Mouse (Mus musculus) midbrain, embryonic 11.5 days (tissue): ENCODE measurements around the gene Ripply1. TPM values are rescaled to one million over a fixed set of nuclear protein-coding genes. Genes with fewer than 3 reads are reported as not detected.

Experiments used
- ATAC-seq: fragments of 200-750 bp; cut with Nextera tagmentation; 2 replicates; pipeline ENCODE4 v1.8.0; 2017; ENCODE audit warnings: moderate TSS enrichment, moderate library complexity; ENCODE audit not compliant: low FRiP score
- DNase-seq: peaks from one replicate; pipeline ENCODE4 v3.0.0; 2015; ENCODE audit warnings: low spot score; ENCODE audit errors: missing footprints
- H3K27ac ChIP-seq: fragments of 300-500 bp; sonication (generic); 2 replicates; pipeline ENCODE4 v1.5.1; 2014; ENCODE audit warnings: low read depth, low read length
- H3K27me3 ChIP-seq: fragments of 300-500 bp; sonication (generic); 2 replicates; pipeline ENCODE4 v1.6.1; 2014; ENCODE audit warnings: mild to moderate bottlenecking, low read length, moderate library complexity, mixed read lengths; ENCODE audit not compliant: control insufficient read depth, insufficient read depth
- H3K36me3 ChIP-seq: fragments of 300-500 bp; sonication (generic); 2 replicates; pipeline ENCODE4 v1.6.1; 2014; ENCODE audit warnings: mild to moderate bottlenecking, low read length, moderate library complexity, mixed read lengths; ENCODE audit not compliant: control insufficient read depth, insufficient read depth
- H3K4me1 ChIP-seq: fragments of 300-500 bp; sonication (generic); 2 replicates; pipeline ENCODE4 v1.6.1; 2014; ENCODE audit warnings: low read length; ENCODE audit not compliant: control insufficient read depth, insufficient read depth
- H3K4me2 ChIP-seq: fragments of 300-500 bp; sonication (generic); 2 replicates; pipeline ENCODE4 v1.6.1; 2014; ENCODE audit warnings: mild to moderate bottlenecking, moderate library complexity
- H3K4me3 ChIP-seq: fragments of 300-500 bp; sonication (generic); 2 replicates; pipeline ENCODE4 v1.5.1; 2014; ENCODE audit warnings: low read depth, low read length
- H3K9ac ChIP-seq: fragments of 300-500 bp; sonication (generic); 2 replicates; pipeline ENCODE4 v1.6.1; 2014; ENCODE audit warnings: low read length
- H3K9me3 ChIP-seq: fragments of 300-500 bp; sonication (generic); 2 replicates; pipeline ENCODE4 v1.6.1; 2016; ENCODE audit warnings: low read length; ENCODE audit not compliant: control insufficient read depth
- WGBS: fragments of 180-500 bp; shearing (Covaris S2); extraction: QIAGEN DNeasy Blood & Tissue Kit; methylation state at CpG from one replicate; pipeline ENCODE4 v1.1.7; 2014; 5-methylcytosine and 5-hydroxymethylcytosine counted together
- polyA plus RNA-seq: library from polyadenylated mRNA; unstranded; fragments of >200 nt; fragmentation: Nextera tagmentation; extraction: Ambion mirVana; gene quantifications from 2 replicates; pipeline ENCODE4 v1.2.1, GENCODE M21; 2014

The Ripply1 gene
- polyA plus RNA-seq = 0.34 TPM in 1 of 2 replicates, not detected in the other

DNA sequence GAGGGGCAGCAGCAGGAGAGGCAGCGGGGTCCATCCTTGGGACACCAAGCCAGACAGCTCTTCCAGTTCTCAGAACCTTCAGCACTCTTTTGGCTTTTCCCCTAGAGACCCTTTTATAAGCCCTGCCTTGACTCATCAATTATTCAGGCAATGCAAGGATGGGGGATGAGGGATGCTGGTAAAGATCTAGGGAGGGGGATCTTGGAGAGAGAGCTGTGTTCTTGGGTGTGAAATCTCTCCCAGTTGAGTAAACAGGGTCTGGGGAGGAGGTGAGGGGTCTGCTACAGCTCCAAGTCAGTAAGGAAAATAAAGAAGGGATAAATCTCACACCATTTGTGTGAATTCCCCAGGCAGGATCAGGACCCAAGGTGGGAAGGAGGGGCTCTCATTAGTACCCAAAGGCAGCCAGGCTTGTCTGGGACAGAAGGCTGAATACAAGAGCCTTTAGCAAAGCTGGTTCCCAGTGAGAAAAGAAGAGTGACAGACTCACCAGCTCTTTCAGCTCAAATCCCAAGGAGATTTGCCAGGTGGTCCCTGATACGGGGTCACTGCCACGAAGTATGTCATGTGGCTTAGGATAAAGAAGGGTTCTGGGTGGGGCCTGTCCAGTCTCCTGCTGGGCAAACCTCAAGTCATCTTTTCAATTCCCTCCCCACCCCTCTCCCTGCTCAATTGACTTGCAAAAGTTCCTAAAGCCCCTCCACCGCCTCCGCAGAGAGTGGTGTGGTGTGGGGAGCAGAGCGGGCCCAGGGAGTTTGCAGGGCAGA, at the start of gene Ripply1:
Gene Ripply1 (minus strand): TSS at position 76 of the 767 bp plus-strand sequence.
- H3K4me3 ChIP-seq = no peak within 1 kb of the TSS
- peaks cover 8% of the 10 kb centered on the region for H3K27me3 ChIP-seq
- no peak within 1 kb of the TSS; the same call in 1 of the 2 replicates for H3K27ac ChIP-seq
- H3K36me3 ChIP-seq = no peaks in the 10 kb centered on the region
- peak; percentile 88 for ATAC-seq
- peaks cover 13% of the 10 kb centered on the region for H3K4me1 ChIP-seq
- WGBS = 10% methylated on average over 6 of the region's 6 CpGs
- DNase-seq = peak; percentile 85
- H3K9ac ChIP-seq = no peak within 1 kb of the TSS
- H3K9me3 ChIP-seq = no peaks in the 10 kb centered on the region
- H3K4me2 ChIP-seq = no peak within 1 kb of the TSS

DNA sequence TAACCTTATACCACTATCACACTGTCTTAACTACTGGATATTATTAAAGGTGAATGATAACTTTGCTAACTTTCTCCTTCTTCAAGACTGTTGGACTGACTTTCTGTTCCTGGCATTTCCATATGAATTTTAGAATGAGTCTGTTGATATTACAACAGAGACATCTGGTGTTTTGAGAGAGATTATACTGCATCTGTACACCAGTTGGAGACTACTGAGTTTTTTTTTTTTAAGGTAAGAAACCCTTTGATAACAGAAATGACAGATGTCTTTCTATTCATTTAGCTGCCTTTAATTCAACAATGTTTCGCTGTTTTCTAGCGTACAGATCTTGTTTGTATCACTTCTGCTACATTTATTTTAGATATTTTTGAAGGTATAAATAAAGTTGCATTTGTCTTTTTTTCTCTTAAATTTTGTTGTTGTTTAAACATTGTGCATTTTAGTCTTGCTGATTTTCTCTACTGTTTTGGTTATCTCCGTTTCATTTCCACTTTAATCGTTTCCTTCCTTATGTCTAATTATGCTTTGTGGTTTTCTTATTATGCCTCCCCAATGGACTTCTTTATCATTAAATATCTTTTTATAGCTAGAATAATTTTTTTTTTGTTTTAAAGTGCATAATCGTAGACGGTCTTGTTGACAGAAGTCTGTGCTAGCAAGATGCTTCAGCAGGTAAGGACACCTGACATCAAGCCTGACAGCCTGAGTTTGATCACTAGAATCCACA, 46.4 kb upstream of the Ripply1 start:
- H3K27ac ChIP-seq = no peak overlapping the region
- 91% methylated on average over 6 of the region's 6 CpGs for WGBS
- H3K4me3 ChIP-seq = no peak overlapping the region
- no peak for ATAC-seq
- H3K4me2 ChIP-seq = no peak overlapping the region
- no peaks in the 10 kb centered on the region for H3K4me1 ChIP-seq
- H3K36me3 ChIP-seq = no peaks in the 10 kb centered on the region
- no peak overlapping the region for H3K9ac ChIP-seq
- H3K9me3 ChIP-seq = no peaks in the 10 kb centered on the region
- DNase-seq = no peak
- H3K27me3 ChIP-seq = no peaks in the 10 kb centered on the region; the same call in 1 of the 2 replicates

DNA sequence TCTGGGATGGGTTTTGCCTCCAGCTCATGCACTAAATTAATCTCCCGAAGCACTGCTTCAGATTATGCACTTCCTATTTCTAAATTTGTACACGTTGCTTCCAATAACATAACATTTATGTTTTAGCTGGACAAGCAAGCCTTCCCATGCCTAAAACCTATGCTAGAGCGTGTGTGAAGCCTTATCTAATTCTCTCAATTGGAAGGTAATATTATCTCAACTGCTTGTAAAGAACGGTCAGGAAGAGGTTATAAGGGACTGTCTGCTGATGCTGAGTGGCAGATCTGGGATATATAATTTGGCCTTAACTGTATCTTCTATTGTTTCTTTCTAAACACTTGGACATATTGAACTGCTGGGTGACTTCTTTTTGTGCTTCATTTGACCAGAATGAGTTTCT, 44.8 kb upstream of the Ripply1 start:
- H3K4me3 ChIP-seq = no peak overlapping the region
- DNase-seq = no peak
- no peak overlapping the region for H3K9ac ChIP-seq
- 88% methylated on average over 4 of the region's 4 CpGs for WGBS
- H3K4me2 ChIP-seq = no peak overlapping the region
- H3K27me3 ChIP-seq = no peaks in the 10 kb centered on the region; the same call in 1 of the 2 replicates
- no peaks in the 10 kb centered on the region for H3K36me3 ChIP-seq
- H3K9me3 ChIP-seq = no peaks in the 10 kb centered on the region
- H3K4me1 ChIP-seq = no peaks in the 10 kb centered on the region
- no peak overlapping the region for H3K27ac ChIP-seq
- no peak for ATAC-seq

DNA sequence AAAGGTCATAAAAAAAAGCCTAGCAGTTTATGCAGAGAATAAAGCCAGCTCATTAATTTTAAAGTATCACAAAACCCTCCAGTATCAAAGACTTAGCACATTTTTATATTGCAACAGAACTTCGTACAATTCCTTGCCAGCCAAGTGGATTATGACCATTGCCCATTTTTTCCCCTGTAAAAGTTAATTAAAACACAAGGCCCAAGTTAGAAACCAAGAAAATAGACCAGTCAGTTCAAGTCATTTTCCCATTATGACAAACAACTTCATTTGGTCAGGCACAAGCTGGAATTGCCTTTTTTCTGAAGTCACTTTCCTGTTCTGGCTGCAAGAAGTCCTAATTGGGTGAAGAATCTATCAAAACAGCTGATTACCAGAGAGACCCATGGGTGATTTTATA, 43.2 kb upstream of the Ripply1 start:
- DNase-seq = no peak
- Histone ChIP-seq H3K27me3 (no peaks in the 10 kb centered on the region; the same call in 1 of the 2 replicates), H3K27ac (no peak overlapping the region), H3K36me3 (no peaks in the 10 kb centered on the region), H3K4me2 (no peak overlapping the region), H3K9ac (no peak overlapping the region), H3K4me3 (no peak overlapping the region), H3K9me3 (no peaks in the 10 kb centered on the region), H3K4me1 (no peaks in the 10 kb centered on the region)
- 75% methylated on average over 1 of the region's 1 CpGs for WGBS
- ATAC-seq = no peak

DNA sequence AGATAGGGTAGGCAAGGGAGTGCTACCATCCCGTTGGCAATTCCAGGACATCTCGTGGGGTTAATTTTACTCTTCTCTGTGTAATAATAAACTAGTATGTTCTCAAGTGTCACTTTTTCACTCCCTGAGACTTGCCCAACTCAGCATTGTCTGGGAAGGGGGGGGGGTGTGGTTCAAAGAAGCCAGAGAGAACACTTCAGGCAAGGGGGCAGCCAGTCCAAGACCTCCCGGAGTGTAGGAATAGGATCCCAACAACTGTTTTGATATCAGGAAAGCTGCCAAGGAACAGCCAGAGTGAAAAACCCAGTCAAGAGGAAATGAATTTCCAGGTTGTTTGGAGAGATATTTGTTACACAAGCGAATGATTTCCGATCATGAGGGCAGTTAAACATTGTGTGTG, 33.0 kb upstream of the Ripply1 start:
- no peak overlapping the region for H3K4me3 ChIP-seq
- peaks cover 5% of the 10 kb centered on the region for H3K27me3 ChIP-seq
- WGBS = 82% methylated on average over 5 of the region's 5 CpGs
- no peaks in the 10 kb centered on the region for H3K4me1 ChIP-seq
- ATAC-seq = no peak
- H3K9me3 ChIP-seq = no peaks in the 10 kb centered on the region
- H3K4me2 ChIP-seq = no peak overlapping the region
- no peak for DNase-seq
- H3K9ac ChIP-seq = no peak overlapping the region
- H3K27ac ChIP-seq = no peak overlapping the region
- no peaks in the 10 kb centered on the region for H3K36me3 ChIP-seq

DNA sequence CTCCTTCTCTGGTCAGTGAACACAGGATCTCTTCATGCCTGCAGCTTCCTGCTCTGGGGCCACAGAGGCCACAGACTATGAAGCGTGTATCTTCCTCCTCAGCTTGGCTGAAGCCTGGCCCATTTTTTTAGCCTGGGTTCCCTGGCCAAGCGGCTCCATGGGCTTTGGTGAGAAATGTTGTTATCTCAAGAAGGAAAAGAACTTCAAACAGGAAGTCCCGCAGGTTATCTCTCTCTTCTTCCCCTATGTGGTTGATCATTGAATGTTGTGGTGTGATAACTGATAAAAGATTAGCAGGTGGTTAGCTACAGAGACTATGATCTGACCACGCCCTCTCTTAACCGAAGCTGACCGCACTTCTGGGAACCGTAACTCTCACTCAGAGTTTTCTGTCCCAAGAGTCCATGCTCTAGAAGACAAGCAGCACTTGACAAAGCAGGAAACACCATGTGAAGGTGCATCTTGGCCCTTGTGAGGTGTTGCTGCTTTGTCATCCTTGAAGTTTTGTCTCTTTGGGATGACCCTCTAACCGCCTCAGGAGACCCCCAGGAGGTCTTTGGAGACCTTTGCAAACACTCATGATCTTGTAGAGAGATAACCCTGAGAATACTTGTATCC, 32.0 kb upstream of the Ripply1 start:
- Histone ChIP-seq H3K4me2 (no peak overlapping the region), H3K27me3 (peaks cover 7% of the 10 kb centered on the region), H3K36me3 (no peaks in the 10 kb centered on the region), H3K4me3 (no peak overlapping the region), H3K9ac (no peak overlapping the region), H3K27ac (no peak overlapping the region), H3K9me3 (no peaks in the 10 kb centered on the region), H3K4me1 (no peaks in the 10 kb centered on the region)
- ATAC-seq (no peak), DNase-seq (no peak)
- 95% methylated on average over 8 of the region's 8 CpGs for WGBS

DNA sequence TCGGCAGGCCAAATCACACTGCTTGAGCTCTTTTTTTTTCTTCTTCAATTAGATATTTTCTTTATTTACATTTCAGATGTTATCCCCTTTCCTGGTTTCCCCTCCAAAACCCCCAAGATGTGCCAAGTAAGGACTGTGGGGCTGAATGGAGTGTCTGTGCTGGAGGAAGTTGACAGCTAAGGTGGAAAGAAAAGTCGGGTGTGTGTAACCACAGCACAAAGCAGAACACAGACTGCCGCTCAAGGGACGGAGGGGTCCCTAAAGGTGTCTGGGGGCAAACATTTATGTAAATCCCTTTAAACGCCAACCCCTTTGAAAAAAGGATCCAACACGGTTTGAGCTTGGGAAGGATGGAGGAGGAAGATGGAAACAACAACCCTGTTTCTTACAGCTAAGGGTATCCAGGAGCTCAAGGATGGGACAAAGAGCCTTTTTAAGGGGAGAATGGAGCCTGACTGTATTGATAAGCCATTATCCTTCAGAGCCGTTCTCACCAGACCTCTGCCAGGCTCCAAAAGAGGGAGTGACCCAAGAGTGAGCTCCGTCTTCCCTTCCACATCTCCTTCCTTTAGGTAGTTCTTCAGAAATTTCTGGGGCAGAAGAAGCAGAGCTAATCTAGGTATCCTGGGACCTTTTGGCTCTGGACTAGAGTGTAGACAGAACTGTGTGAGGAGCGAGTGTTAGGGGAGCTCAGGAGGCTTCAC, 31.3 kb upstream of the Ripply1 start:
- no peak for ATAC-seq
- peaks cover 7% of the 10 kb centered on the region for H3K27me3 ChIP-seq
- no peak overlapping the region for H3K9ac ChIP-seq
- no peak overlapping the region for H3K4me2 ChIP-seq
- no peak overlapping the region for H3K4me3 ChIP-seq
- WGBS = 70% methylated on average over 9 of the region's 9 CpGs
- no peaks in the 10 kb centered on the region for H3K9me3 ChIP-seq
- H3K27ac ChIP-seq = no peak overlapping the region
- H3K4me1 ChIP-seq = no peaks in the 10 kb centered on the region
- no peak for DNase-seq
- H3K36me3 ChIP-seq = no peaks in the 10 kb centered on the region

DNA sequence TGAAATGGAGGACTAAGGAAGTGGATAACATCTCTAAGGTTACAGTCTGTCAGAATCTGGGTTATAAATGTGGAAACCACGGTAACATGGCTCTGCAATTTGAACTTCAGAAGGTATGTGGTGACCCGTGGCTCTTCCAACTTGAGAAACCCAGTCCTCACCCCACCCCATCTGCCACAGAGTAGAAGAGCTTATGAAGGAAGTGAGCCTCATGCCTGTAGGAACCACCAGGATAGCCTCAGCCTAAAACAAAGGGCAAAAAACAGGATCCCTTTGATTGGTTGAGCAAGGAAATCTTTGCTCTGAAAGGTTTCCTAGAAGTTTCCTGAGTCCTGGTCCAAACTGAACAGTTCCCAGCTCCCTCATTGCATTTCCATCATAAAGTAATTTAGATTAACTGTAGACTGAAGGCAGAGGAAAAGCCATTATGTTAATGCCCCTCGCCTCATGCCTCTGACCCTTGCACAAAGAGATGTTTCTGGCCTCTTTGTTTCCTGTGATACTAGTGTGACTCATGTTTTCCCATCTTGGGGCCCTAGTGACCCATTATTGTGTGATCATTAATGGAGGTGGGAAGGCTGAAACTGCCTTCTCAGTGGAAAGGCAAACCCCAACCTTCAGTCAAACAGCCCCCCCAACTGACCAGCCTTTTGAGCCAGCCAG, 30.6 kb upstream of the Ripply1 start:
- Histone ChIP-seq H3K4me2 (no peak overlapping the region), H3K27ac (no peak overlapping the region), H3K36me3 (no peaks in the 10 kb centered on the region), H3K9ac (no peak overlapping the region), H3K4me3 (no peak overlapping the region), H3K9me3 (no peaks in the 10 kb centered on the region), H3K27me3 (peaks cover 7% of the 10 kb centered on the region), H3K4me1 (peaks cover 3% of the 10 kb centered on the region; the same call in 1 of the 2 replicates)
- DNase-seq (no peak), ATAC-seq (no peak)
- WGBS = 73% methylated on average over 3 of the region's 3 CpGs
